Mouse (Mus musculus): ENCODE measurements around the gene Cntnap2. TPM values are rescaled to one million over a fixed set of nuclear protein-coding genes. Genes with fewer than 3 reads are reported as not detected.

Gene Cntnap2
- polyA plus RNA-seq, 1 experiment from 2014 or later = 1.5 TPM

- 87% methylated on average over 4 of the region's 4 CpGs for whole genome bisulfite sequencing
- H3K4me1 ChIP-seq = no peaks in the 10 kb centered on the region
- no peaks in the 10 kb centered on the region for H3K36me3 ChIP-seq
- no peak overlapping the region for H3K27ac ChIP-seq
- H3K27me3 ChIP-seq (ENCODE audit: low read depth, poor library complexity, severe bottlenecking) = no peaks in the 10 kb centered on the region
- H3K9me3 ChIP-seq (replicated peaks) = no peaks in the 10 kb centered on the region
- no peak for DNase-seq (ENCODE audit: low spot score)
- H3K4me3 ChIP-seq = no peak overlapping the region
Measured at GRCm38 (mm10) chr6:45841626-45842341, 782.6 kb downstream of the Cntnap2 start.

DNA sequence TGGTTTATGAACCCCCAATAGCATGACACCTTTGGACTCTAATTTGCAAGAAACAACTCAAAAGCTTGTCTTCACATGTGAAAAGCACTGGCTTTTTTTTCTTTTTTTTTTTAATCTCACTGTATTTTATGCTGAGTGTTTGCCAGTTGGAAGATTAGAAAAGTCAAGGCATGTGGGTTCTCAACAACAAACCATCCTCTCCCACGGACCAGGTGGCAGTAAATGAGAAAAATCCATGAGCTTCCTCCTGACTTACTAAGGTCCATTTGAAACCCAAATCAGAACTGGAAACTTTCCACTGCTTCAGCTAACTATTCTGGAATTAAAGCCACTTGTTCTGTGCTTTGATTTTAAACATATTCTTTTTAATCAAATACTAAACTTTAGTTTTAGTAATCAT lies 784.6 kb downstream of the Cntnap2 start:
- WGBS = 85% methylated on average over 1 of the region's 1 CpGs
- H3K27ac ChIP-seq = no peak overlapping the region
- DNase-seq (ENCODE audit: low spot score) = no peak

DNA sequence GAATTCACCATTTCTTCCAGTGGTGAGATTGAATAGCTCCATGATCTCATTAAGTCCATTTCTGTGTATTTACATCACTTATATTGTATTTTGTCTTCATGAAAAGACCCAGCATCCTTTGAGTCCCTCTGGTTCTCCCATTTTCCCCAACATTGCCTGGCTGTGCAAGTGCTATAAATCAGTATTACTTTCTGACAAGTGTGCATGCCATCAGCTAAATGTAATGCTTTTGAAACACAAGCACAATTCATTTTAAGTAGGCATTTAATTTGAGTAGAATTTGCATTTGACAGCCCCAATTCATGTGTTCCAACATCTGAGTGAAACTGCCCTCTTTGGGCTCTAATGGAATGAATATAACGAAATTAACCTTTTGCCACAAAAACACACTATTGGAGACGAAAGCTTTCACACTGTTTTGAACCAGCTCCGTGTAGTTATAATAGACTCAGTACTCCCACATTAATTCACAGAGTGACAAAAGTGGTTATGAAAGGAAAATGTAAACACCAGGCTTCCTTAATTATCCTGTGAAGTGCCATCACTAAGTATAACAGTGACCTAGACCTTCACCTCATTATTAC lies 812.3 kb downstream of the Cntnap2 start:
- Histone ChIP-seq H3K27me3 (ENCODE audit: low read depth, poor library complexity, severe bottlenecking) (no peaks in the 10 kb centered on the region), H3K4me1 (no peaks in the 10 kb centered on the region), H3K4me3 (no peak overlapping the region), H3K36me3 (no peaks in the 10 kb centered on the region), H3K9me3 (replicated peaks) (no peaks in the 10 kb centered on the region), H3K27ac (no peak overlapping the region)
- WGBS = 90% methylated on average over 3 of the region's 3 CpGs
- no peak for DNase-seq (ENCODE audit: low spot score)

More for the DNA sequence above, 784.6 kb downstream of the Cntnap2 start:
- no peaks in the 10 kb centered on the region for H3K4me1 ChIP-seq
- no peaks in the 10 kb centered on the region for H3K27me3 ChIP-seq (ENCODE audit: low read depth, poor library complexity, severe bottlenecking)
- no peak overlapping the region for H3K4me3 ChIP-seq
- no peaks in the 10 kb centered on the region for H3K36me3 ChIP-seq
- no peaks in the 10 kb centered on the region for H3K9me3 ChIP-seq (replicated peaks)

DNA sequence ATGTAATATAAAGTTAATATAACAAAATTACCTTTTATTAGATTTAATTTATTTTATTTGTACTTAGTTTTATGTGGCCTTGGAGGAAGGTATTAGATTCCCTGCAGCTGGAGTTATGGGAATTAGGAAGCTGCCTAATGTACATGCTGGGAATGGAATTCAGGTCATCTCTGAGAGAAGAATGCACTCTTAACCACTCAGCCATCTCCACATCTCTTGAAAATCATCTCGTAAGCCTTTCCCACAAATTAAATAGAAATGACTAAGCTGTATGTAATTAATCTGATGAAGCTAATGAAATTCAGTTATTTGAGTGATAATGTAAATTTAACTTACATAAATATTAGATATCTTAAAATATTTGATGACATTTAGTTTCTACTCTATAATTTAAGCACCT lies 826.3 kb downstream of the Cntnap2 start:
- Histone ChIP-seq H3K9me3 (replicated peaks) (no peaks in the 10 kb centered on the region), H3K36me3 (no peaks in the 10 kb centered on the region), H3K4me3 (no peak overlapping the region), H3K27me3 (ENCODE audit: low read depth, poor library complexity, severe bottlenecking) (no peaks in the 10 kb centered on the region), H3K4me1 (no peaks in the 10 kb centered on the region), H3K27ac (no peak overlapping the region)
- WGBS = 98% methylated on average over 1 of the region's 1 CpGs
- no peak for DNase-seq (ENCODE audit: low spot score)

DNA sequence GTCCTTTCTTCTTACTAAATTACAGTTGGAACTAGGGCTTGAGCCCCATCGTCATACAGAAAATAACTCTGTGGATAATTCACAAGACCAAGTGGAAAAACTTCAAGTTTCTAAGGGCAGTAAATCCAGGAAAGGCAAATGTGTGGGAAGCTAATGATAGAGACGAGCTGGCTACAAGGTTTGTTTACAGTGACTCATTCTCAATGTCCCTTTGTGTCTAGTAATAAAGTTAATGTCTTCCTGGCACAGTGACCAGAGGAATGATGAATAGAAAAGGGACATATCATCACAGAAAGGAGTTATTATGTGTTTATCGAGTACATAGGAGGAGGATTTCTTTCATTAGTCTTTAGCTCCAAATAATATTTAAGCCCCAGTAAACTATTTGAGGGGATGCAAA lies 828.7 kb downstream of the Cntnap2 start:
- Histone ChIP-seq H3K4me1 (no peaks in the 10 kb centered on the region), H3K4me3 (no peak overlapping the region), H3K27ac (no peak overlapping the region), H3K27me3 (ENCODE audit: low read depth, poor library complexity, severe bottlenecking) (no peaks in the 10 kb centered on the region), H3K36me3 (no peaks in the 10 kb centered on the region), H3K9me3 (replicated peaks) (no peaks in the 10 kb centered on the region)
- no peak for DNase-seq (ENCODE audit: low spot score)
- WGBS = 77% methylated on average over 3 of the region's 3 CpGs

DNA sequence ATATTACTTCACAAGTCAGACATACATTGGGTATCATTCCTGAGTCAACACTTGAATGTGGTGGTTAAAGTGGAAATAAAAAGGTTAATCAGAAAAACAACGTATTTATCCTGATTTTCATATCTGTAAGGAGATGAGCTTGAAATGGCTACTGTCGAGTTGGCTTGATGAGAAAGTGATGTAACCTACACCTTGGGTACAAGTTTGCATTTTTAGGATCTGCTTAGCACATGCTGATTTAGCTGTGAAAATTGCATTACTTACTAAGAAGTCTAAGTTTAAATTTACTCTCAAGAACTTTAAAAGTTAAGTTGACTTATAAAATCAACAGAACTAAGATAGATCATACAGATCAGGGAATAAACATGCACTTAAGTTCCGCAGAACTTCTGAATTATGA lies 879.1 kb downstream of the Cntnap2 start:
- WGBS = 92% methylated on average over 3 of the region's 3 CpGs
- H3K4me1 ChIP-seq = no peaks in the 10 kb centered on the region
- no peaks in the 10 kb centered on the region for H3K27me3 ChIP-seq (ENCODE audit: low read depth, poor library complexity, severe bottlenecking)
- H3K4me3 ChIP-seq = no peak overlapping the region
- no peak for DNase-seq (ENCODE audit: low spot score)
- no peaks in the 10 kb centered on the region for H3K9me3 ChIP-seq (replicated peaks)
- no peak overlapping the region for H3K27ac ChIP-seq
- no peaks in the 10 kb centered on the region for H3K36me3 ChIP-seq

DNA sequence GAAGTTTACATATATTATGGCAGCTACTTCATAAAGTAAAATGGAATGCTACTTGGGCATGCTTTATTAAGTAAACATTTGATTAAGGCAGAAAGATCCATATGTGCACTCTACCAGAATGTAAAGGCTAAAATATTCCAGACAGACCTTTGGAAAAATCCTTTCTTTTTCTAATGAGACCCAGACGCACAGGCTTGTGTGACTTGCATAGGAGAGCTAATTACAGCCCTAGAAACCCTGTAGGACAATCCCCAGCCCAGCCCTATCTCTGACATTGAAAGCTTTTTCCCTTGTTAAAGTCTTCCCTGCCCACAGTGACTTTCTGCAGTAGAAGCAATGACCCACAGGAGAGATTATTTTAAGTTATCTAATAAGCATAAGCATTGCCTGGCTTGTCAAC lies 879.6 kb downstream of the Cntnap2 start:
- no peaks in the 10 kb centered on the region for H3K4me1 ChIP-seq
- no peak overlapping the region for H3K27ac ChIP-seq
- no peaks in the 10 kb centered on the region for H3K36me3 ChIP-seq
- WGBS = 49% methylated on average over 1 of the region's 1 CpGs
- no peaks in the 10 kb centered on the region for H3K27me3 ChIP-seq (ENCODE audit: low read depth, poor library complexity, severe bottlenecking)
- H3K4me3 ChIP-seq = no peak overlapping the region
- no peaks in the 10 kb centered on the region for H3K9me3 ChIP-seq (replicated peaks)
- DNase-seq (ENCODE audit: low spot score) = no peak

DNA sequence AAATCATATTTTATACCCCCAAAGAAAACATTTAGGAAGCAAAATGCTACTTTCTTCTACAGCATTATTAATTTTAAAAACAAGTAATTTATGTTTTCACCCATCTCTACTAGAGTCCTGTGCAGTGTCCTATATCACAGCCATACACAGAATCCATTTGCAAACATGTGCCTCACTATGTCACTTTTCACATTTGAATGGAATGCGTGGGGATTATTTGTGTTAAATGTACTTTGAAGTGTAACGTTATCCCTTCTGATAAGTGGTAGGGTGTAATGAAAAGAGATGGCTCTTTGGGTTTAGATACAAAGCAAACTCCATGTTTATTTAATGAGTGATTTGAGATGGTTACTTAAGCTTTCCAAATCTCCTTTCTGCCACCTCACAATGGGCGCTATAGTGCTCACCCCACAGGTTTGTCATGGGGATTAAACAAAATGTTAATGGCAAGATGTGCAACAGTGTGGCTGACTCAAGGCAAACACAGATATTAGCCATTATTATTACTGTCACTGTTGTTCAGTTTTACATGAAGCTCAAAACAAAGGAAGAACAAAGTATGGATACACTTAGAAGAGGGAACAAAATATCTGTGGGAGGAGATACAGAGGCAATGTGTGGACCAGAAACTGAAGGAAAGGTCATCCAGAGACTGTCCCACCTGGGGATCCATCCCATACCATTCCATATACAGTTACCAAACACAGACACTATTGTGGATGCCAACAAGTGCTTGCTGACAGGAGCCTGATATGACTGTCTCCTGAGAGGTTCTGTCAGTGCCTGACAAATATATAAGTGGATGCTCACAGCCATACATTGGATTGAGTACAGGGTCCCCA lies 886.2 kb downstream of the Cntnap2 start:
- no peaks in the 10 kb centered on the region for H3K9me3 ChIP-seq (replicated peaks)
- no peaks in the 10 kb centered on the region for H3K27me3 ChIP-seq (ENCODE audit: low read depth, poor library complexity, severe bottlenecking)
- H3K36me3 ChIP-seq = no peaks in the 10 kb centered on the region
- H3K27ac ChIP-seq = no peak overlapping the region
- H3K4me1 ChIP-seq = no peaks in the 10 kb centered on the region
- 82% methylated on average over 3 of the region's 3 CpGs for WGBS
- DNase-seq (ENCODE audit: low spot score) = no peak
- no peak overlapping the region for H3K4me3 ChIP-seq

DNA sequence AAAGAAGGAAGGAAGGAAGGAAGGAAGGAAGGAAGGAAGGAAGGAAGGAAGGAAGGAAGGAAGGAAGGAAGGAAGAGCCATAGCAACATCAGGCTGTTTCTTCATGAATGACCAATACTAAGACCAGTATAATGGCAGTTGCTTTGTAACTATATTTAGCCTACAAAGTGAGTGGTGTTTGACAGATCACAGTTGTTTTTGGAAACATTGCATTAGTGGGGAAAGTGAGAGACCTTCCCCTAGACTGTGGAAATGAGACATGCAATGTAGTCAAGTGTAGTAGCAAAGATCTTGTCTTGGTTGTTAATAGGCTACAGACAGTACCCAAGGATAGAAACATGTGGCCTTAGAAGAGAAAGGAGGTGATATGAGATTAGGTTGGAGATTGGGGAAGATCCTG lies 895.6 kb downstream of the Cntnap2 start:
- no peaks in the 10 kb centered on the region for H3K27me3 ChIP-seq (ENCODE audit: low read depth, poor library complexity, severe bottlenecking)
- no peaks in the 10 kb centered on the region for H3K9me3 ChIP-seq (replicated peaks)
- no peaks in the 10 kb centered on the region for H3K36me3 ChIP-seq
- H3K27ac ChIP-seq = no peak overlapping the region
- DNase-seq (ENCODE audit: low spot score) = no peak
- H3K4me1 ChIP-seq = no peaks in the 10 kb centered on the region
- H3K4me3 ChIP-seq = no peak overlapping the region

DNA sequence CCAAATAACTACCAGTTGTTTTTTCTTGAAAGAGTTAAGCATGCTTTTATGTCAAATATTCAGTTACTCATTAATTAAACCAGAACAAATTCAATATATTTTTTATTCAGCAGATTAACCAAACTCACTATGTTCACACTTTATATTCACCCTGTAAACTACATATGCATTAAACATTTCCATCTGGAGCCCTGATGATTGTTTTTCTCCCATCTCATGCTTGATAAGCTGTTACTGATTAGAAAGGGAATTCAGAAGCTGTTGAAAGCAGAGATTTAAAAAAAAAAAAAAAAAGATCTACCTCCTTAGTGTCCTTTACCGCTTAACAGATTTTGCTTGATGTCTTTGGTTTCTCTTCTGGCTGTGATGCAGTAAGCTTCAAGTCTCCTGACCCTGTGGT lies 905.3 kb downstream of the Cntnap2 start:
- H3K36me3 ChIP-seq = no peaks in the 10 kb centered on the region
- no peak for DNase-seq (ENCODE audit: low spot score)
- no peaks in the 10 kb centered on the region for H3K9me3 ChIP-seq (replicated peaks)
- 77% methylated on average over 1 of the region's 1 CpGs for WGBS
- no peaks in the 10 kb centered on the region for H3K4me1 ChIP-seq
- H3K27me3 ChIP-seq (ENCODE audit: low read depth, poor library complexity, severe bottlenecking) = no peaks in the 10 kb centered on the region
- H3K27ac ChIP-seq = no peak overlapping the region
- H3K4me3 ChIP-seq = no peak overlapping the region

GRCm38 (mm10) chr6:45974471-45975154 lies 915.5 kb downstream of the Cntnap2 start:
- Histone ChIP-seq H3K4me3 (no peak overlapping the region), H3K36me3 (no peaks in the 10 kb centered on the region), H3K27ac (no peak overlapping the region), H3K27me3 (ENCODE audit: low read depth, poor library complexity, severe bottlenecking) (no peaks in the 10 kb centered on the region), H3K9me3 (replicated peaks) (no peaks in the 10 kb centered on the region), H3K4me1 (no peaks in the 10 kb centered on the region)
- 71% methylated on average over 6 of the region's 6 CpGs for WGBS
- DNase-seq (ENCODE audit: low spot score) = no peak

DNA sequence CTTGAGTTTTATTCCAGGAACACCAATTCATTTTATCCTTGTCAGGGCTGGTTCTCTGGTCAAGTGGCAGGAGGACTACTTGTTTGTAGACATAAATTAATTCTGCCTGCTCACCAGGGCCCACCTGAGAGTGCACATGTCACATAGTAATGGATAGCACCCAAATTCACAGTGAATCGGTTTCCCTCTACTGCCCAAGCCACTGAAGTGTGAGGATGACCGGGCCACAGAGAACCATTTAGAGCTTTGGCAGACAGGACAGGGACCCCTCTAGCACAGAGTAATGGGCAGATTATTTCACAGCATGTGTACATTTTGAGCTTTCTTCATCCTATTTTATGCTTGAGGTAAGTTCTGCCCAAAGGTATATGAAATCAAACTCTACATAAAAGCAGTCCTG lies 920.0 kb downstream of the Cntnap2 start:
- DNase-seq (ENCODE audit: low spot score) = no peak
- no peak overlapping the region for H3K4me3 ChIP-seq
- H3K36me3 ChIP-seq = no peaks in the 10 kb centered on the region
- H3K27me3 ChIP-seq (ENCODE audit: low read depth, poor library complexity, severe bottlenecking) = no peaks in the 10 kb centered on the region
- no peaks in the 10 kb centered on the region for H3K9me3 ChIP-seq (replicated peaks)
- 85% methylated on average over 2 of the region's 2 CpGs for WGBS
- H3K4me1 ChIP-seq = no peaks in the 10 kb centered on the region
- H3K27ac ChIP-seq = no peak overlapping the region

GRCm38 (mm10) chr6:45988051-45988450 lies 928.9 kb downstream of the Cntnap2 start:
- Histone ChIP-seq H3K4me1 (no peaks in the 10 kb centered on the region), H3K36me3 (no peaks in the 10 kb centered on the region), H3K9me3 (replicated peaks) (no peaks in the 10 kb centered on the region), H3K27ac (no peak overlapping the region), H3K27me3 (ENCODE audit: low read depth, poor library complexity, severe bottlenecking) (no peaks in the 10 kb centered on the region), H3K4me3 (no peak overlapping the region)
- no peak for DNase-seq (ENCODE audit: low spot score)
- WGBS = 97% methylated on average over 3 of the region's 3 CpGs
